Mouse (Mus musculus) heart, embryonic 16.5 days (tissue): Measurements from ENCODE around the gene Fer. TPM values are rescaled to one million over a fixed set of nuclear protein-coding genes. Genes with fewer than 3 reads are reported as not detected.

ENCODE experiments used
- ATAC-seq: fragments of 200-750 bp; cut with Nextera tagmentation; replicated peaks from 2 replicates; pipeline ENCODE4 v1.8.0; 2017; ENCODE audit warnings: moderate number of reproducible peaks; ENCODE audit not compliant: insufficient read depth, low FRiP score; ENCODE audit errors: extremely low read depth
- H3K27ac ChIP-seq: fragments of 300-500 bp; sonication (generic); 2 replicates; pipeline ENCODE4 v1.5.1; 2014; ENCODE audit warnings: mild to moderate bottlenecking, low read length, control low read depth, moderate library complexity
- H3K27me3 ChIP-seq: fragments of 300-500 bp; sonication (generic); 2 replicates; pipeline ENCODE4 v1.6.1; 2014; ENCODE audit warnings: low read length, mixed read lengths; ENCODE audit not compliant: control insufficient read depth, insufficient read depth
- H3K36me3 ChIP-seq: fragments of 300-500 bp; sonication (generic); 2 replicates; pipeline ENCODE4 v1.6.1; 2014; ENCODE audit not compliant: control insufficient read depth, insufficient read depth
- H3K4me1 ChIP-seq: fragments of 300-500 bp; sonication (generic); 2 replicates; pipeline ENCODE4 v1.6.1; 2014; ENCODE audit warnings: low read length, mixed read lengths; ENCODE audit not compliant: control insufficient read depth, insufficient read depth
- H3K4me2 ChIP-seq: fragments of 300-500 bp; sonication (generic); 2 replicates; pipeline ENCODE4 v1.6.1; 2014; ENCODE audit warnings: low read depth, mild to moderate bottlenecking, control low read depth, low read length
- H3K4me3 ChIP-seq: fragments of 300-500 bp; sonication (generic); 2 replicates; pipeline ENCODE4 v1.5.1; 2014; ENCODE audit warnings: mild to moderate bottlenecking, control low read depth, low read length
- H3K9ac ChIP-seq: fragments of 300-500 bp; sonication (generic); 2 replicates; pipeline ENCODE4 v1.6.1; 2014; ENCODE audit warnings: low read length, control low read depth
- H3K9me3 ChIP-seq: fragments of 300-500 bp; sonication (generic); replicated peaks from 2 replicates; pipeline ENCODE4 v1.6.1; 2016; ENCODE audit warnings: low read length; ENCODE audit not compliant: control insufficient read depth
- WGBS: fragments of 180-500 bp; shearing (Covaris S2); extraction: QIAGEN DNeasy Blood & Tissue Kit; methylation state at CpG from one replicate; pipeline ENCODE4 v1.1.7; 2014; 5-methylcytosine and 5-hydroxymethylcytosine counted together
- polyA plus RNA-seq: library from polyadenylated mRNA; unstranded; fragments of >200 nt; fragmentation: Nextera tagmentation; extraction: Ambion mirVana; gene quantifications from 2 replicates; pipeline ENCODE4 v1.2.1, GENCODE M21; 2015

The Fer gene
- polyA plus RNA-seq, 1 experiment from 2014 or later, result 22.8 TPM

DNA sequence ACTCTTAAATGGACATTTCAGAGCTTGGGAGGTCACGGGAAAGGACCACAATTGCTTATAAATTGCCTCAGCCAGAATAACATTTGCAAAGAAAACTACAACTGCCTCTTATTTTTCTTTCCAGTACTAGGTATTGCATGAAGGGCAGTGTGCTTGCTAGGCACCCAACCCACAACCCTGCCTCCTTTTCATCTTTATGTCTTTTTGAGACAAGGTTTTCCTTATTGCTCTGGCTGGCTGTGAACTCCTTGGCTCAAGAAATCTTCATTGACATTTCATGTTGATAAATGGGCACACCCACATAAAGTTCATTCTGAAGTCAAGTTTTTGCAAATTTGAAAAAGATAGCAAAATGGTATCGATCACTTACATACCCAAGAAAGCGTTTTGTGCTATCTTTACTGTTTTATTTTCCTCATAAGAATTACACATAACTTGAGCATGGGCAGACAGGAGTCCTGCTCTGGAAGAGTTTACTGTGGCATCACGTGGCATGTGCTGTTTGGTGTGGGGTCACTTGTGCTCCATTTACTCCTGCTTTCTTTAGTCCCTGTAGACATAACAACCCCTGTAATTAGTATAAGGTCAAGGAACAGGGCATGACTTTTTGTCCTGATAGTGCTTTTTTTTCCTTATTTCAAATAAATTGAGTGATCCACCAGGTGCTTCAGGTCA is 142.8 kb downstream of the Fer start:
- Histone ChIP-seq H3K4me1 (peaks cover 5% of the 10 kb centered on the region), H3K27ac (no peak overlapping the region), H3K4me3 (no peak overlapping the region), H3K9ac (no peak overlapping the region), H3K4me2 (no peak overlapping the region), H3K36me3 (no peaks in the 10 kb centered on the region), H3K27me3 (no peaks in the 10 kb centered on the region), H3K9me3 (no peaks in the 10 kb centered on the region)
- no peak for ATAC-seq
- 83% methylated on average over 4 of the region's 4 CpGs for WGBS

DNA sequence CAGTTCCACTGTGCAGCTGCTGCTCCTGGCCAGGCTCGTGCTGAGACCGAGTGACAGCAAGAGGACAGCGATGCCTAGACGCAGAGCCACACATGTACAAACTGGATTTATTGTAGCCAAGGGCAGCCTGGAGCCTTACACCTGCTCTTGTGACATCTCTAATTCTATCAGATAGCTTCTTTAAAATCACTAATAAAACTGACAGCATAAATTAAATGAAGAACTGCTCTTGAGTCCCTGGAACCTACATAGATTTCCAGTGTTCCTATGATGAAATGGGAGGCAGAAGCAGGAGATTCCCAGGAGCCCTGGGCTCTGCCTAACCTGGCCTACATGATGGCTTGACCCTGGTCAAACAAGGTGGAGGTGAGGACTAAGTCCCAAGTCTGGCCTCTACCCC is 153.7 kb downstream of the Fer start:
- 84% methylated on average over 4 of the region's 4 CpGs for WGBS
- ATAC-seq, result no peak
- Histone ChIP-seq H3K27ac (no peak overlapping the region), H3K4me3 (no peak overlapping the region), H3K4me2 (no peak overlapping the region), H3K36me3 (no peaks in the 10 kb centered on the region), H3K4me1 (no peaks in the 10 kb centered on the region), H3K9ac (no peak overlapping the region), H3K9me3 (no peaks in the 10 kb centered on the region), H3K27me3 (no peaks in the 10 kb centered on the region)

DNA sequence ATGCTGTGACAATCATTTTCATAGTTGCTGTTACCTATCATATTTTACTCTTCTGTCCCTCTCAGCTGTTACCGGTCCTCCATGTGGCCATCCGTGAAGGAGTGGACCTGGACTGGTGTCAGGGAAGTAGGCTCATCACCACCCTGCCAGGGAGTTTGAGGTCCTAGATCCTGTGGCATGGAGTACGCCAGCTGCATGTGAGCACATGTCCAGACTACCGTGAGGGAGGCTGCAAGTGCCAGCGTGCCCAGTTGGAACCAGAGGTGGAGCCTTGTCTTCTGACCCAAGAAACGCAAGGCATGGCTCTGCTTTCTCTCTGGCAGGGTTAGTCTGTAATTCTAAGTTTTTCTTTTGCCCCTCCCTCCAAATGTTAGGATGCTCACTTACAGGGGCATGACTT is 155.4 kb downstream of the Fer start:
- Histone ChIP-seq H3K27ac (no peak overlapping the region), H3K4me2 (no peak overlapping the region), H3K4me3 (no peak overlapping the region), H3K36me3 (no peaks in the 10 kb centered on the region), H3K27me3 (no peaks in the 10 kb centered on the region), H3K9me3 (no peaks in the 10 kb centered on the region), H3K9ac (no peak overlapping the region), H3K4me1 (no peaks in the 10 kb centered on the region)
- ATAC-seq, result no peak
- WGBS, result 93% methylated on average over 6 of the region's 6 CpGs

DNA sequence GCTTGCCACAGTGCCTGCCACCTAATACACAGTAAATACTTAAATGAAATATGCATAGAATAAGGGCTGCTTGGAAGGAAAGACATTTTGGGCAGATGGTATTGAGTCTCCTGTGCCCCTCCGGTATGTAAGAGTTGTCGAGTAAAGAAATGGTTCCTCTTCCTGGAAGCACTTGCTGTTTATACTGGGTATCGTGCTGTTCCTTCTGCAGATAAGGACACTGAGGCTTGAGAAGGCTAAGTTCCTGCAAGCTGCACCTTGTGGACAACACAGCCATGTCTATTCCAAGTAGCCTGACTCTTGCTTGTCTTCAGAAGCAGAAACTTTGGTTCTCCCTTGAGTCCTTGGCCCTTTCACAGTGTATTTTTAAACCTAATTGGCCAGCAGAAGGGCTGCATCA is 156.0 kb downstream of the Fer start:
- 69% methylated on average over 3 of the region's 3 CpGs for WGBS
- Histone ChIP-seq H3K27me3 (no peaks in the 10 kb centered on the region), H3K9me3 (no peaks in the 10 kb centered on the region), H3K9ac (no peak overlapping the region), H3K4me3 (no peak overlapping the region), H3K4me1 (no peaks in the 10 kb centered on the region), H3K27ac (no peak overlapping the region), H3K36me3 (no peaks in the 10 kb centered on the region), H3K4me2 (no peak overlapping the region)
- no peak for ATAC-seq

DNA sequence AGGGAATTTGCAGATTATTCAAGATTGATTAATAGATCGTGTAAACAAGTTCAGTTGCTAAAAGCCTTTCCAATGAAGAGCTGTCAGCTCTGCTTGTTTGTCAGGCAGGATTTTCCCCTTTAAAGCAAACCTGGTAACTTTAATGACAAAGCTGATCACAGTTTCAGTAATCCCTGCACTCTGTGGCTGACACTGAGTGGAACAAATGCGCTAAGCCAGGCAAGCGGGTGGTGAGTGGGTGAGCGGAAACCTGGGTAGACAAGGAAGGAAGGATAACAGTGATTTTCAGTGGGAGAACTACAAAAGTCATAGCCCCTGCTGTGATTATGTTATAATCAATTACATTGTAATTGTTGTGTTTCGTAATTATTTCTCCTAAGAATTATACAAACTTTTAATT is 156.8 kb downstream of the Fer start:
- H3K4me1 ChIP-seq, result no peaks in the 10 kb centered on the region
- no peaks in the 10 kb centered on the region for H3K9me3 ChIP-seq
- no peak overlapping the region for H3K9ac ChIP-seq
- no peaks in the 10 kb centered on the region for H3K27me3 ChIP-seq
- WGBS, result 78% methylated on average over 5 of the region's 5 CpGs
- no peak overlapping the region for H3K27ac ChIP-seq
- no peak overlapping the region for H3K4me3 ChIP-seq
- no peaks in the 10 kb centered on the region for H3K36me3 ChIP-seq
- H3K4me2 ChIP-seq, result no peak overlapping the region
- no peak for ATAC-seq

DNA sequence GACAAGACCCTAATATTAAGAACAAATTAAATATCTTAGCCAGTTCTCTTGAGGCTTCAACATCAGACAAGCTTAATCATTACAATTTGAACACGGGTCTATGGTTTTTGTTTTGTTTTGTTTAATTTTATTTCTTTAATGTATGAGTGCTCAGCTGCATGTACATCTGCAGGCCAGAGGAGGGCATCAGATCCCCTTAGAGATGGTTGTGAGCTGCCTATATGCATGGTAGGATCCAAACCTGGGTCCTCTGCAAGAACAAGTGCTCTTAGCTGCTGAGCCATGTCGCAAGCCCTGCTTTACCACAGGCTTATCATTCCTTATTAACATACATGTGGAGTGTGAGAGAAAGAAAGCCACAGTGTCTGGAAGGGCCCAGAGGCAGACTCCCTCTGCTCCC is 163.6 kb downstream of the Fer start:
- no peak for ATAC-seq
- Histone ChIP-seq H3K4me3 (no peak overlapping the region), H3K4me2 (no peak overlapping the region), H3K4me1 (no peaks in the 10 kb centered on the region), H3K27me3 (no peaks in the 10 kb centered on the region), H3K36me3 (no peaks in the 10 kb centered on the region), H3K27ac (no peak overlapping the region), H3K9me3 (no peaks in the 10 kb centered on the region), H3K9ac (no peak overlapping the region)
- WGBS, result 67% methylated on average over 2 of the region's 2 CpGs

DNA sequence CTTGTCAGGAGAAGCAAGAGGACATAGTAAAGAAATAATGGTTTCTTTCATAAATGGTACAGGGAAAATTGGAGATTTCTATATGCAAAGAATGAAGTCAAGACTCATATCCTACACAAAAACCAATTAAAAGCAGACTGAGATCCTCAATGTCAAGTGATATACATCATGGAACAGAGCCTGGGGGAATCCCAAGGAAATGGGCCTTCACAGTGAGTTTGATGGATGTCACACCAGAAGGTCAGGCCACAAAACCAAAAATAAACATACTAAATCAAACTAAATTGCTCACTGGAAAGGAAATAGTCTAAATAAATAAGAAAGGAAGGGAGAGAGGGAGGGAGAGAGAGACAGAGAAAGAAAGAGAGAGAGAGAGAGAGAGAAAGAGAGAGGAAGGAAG is 178.9 kb downstream of the Fer start:
- Histone ChIP-seq H3K4me3 (no peak overlapping the region), H3K36me3 (peaks cover 4% of the 10 kb centered on the region; the same call in 1 of the 2 replicates), H3K9ac (no peak overlapping the region), H3K9me3 (no peaks in the 10 kb centered on the region), H3K4me1 (no peaks in the 10 kb centered on the region), H3K4me2 (no peak overlapping the region), H3K27ac (no peak overlapping the region), H3K27me3 (no peaks in the 10 kb centered on the region)
- no peak for ATAC-seq

DNA sequence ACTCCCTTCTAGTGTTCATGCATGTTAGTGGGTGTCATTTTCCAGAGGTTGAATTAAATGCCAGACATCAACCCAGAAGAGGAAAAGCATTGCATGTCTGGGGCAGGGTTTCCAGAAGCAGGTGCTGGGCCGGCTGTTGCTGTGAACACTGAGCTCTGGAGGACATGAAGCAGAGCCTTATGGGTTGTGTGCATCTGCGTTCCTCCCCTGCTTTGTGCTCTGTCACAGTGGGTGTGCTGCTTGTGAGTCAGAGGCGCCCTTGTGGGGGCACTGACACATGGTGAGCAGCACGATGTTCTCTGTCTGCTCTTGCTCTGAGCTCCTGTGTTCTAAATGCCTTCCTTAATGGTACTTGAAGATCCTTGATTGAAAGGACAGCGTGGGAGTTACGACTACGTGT is 182.5 kb downstream of the Fer start:
- Histone ChIP-seq H3K9ac (no peak overlapping the region), H3K27me3 (no peaks in the 10 kb centered on the region), H3K36me3 (no peaks in the 10 kb centered on the region), H3K4me3 (no peak overlapping the region), H3K4me1 (no peaks in the 10 kb centered on the region), H3K4me2 (no peak overlapping the region), H3K27ac (no peak overlapping the region), H3K9me3 (no peaks in the 10 kb centered on the region)
- 65% methylated on average over 7 of the region's 7 CpGs for WGBS
- ATAC-seq, result no peak

DNA sequence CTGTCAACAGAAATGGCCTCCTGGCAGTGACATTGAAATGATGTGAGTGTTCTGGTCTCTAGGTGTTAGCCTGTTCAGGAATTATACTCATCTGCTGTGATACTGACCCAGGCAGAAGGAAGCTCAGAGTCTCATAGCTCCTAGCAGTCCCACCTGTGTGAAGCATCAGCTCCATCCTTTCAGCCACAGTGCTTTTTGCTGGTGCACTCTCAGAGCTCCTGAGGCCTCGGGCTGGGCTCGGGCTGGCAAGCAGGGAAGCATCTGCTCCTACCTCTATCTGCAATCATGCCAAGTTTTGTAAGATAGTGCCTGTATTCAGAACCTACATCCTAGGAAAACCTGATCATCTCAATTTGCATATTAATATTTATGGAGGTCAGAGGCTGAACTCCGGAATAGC is 183.7 kb downstream of the Fer start:
- H3K27ac ChIP-seq, result no peak overlapping the region

More for the DNA sequence above, 183.7 kb downstream of the Fer start:
- H3K36me3 ChIP-seq, result no peaks in the 10 kb centered on the region
- no peak for ATAC-seq
- WGBS, result 90% methylated on average over 3 of the region's 3 CpGs
- H3K9me3 ChIP-seq, result no peaks in the 10 kb centered on the region
- H3K9ac ChIP-seq, result no peak overlapping the region
- no peak overlapping the region for H3K4me3 ChIP-seq
- no peaks in the 10 kb centered on the region for H3K27me3 ChIP-seq
- H3K4me2 ChIP-seq, result no peak overlapping the region
- H3K4me1 ChIP-seq, result no peaks in the 10 kb centered on the region
